Mouse (Mus musculus) megakaryocyte, embryonic 14.5 days (primary cell): ENCODE data around the gene Zfp978.

ENCODE experiments used
- FLI1 ChIP-seq: IDR thresholded peaks from 2 replicates; pipeline ENCODE4 v1.6.1; 2012; ENCODE audit warnings: low read length, inconsistent platforms, mixed read lengths
- GATA1 ChIP-seq: IDR thresholded peaks from 3 replicates; pipeline ENCODE4 v1.6.1; 2012; ENCODE audit warnings: mixed read lengths, low read length, inconsistent platforms, borderline replicate concordance

DNA sequence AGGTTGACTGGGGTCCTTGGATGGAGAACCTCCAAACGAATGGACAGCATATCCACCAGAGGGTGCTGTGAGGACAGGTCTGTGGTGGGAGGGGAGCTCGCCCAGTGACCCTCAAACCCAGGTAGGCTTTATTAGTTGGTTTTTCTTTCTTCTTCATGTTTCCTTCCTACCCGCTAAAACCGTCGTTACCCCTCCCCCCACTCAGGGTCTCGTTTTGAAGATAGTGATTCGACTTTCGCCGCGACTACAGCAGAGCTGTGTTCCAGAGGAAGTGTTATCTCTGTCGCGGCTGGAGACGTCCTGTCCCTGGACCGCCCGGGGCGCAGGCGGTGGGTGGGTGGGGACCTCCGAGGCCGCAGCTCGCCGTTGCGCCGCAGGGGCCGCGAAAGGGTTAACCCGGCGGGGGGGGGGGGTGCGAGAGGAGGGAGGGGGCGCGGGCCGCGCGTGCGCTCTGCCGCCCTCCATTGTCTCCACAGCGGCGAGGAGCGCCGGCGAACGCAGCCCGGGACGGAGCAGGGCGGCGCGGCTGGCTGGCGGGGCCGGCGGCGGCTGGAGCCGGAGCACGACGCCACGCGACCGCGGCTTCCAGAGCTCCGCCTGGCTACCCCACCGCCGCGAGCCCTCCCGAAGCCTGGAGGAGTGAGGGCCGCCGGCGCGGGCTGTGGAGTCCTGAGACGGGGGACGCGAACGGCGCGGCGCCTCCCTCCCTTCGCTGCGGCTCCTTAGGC lies 45.8 kb downstream of the Zfp978 start:
- TF ChIP-seq GATA1 (no peak), FLI1 (no peak)
